Mouse (Mus musculus): ENCODE results near the gene Birc3. TPM values are rescaled to one million over a fixed set of nuclear protein-coding genes. Genes with fewer than 3 reads are reported as not detected.

Birc3 gene
- 6.5 and 9.2 TPM in 2 replicates for polyA plus RNA-seq (2012; rRNA removed)

DNA sequence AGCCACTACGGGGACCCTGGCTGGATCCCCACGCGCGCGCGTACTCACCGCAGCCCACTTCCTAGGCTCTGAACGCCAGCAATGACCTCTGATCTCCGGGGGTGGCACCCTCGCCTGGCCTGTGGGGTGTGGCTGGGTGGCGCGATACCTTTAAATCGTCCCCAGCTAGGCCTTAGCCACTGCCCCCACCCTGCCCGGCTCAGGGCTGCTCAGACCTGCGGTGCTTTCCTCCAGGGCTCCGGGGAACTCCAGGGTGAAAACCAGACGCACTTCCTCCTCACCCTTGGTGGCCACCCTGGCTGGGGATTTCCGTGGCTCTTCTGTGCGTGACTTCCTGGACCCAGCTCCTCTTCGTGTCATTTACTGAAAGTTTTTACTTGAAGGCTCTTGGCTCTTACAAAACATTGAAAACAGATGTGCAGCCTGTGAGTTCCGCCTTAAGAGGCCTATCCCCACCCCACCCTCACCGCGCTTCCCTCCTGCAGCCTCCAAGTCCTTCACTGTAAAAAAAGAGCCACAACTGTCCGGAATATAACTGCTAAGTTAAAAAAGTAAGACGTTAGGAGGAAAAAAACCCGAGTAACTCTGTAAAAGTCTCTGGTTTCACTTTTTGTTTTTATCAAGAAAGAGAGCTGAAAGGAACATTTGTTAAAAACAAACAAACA, at the start of gene Birc3:
Gene Birc3, minus strand, starts transcription at position 412 of the 665 bp plus-strand sequence.
- 1% methylated on average over 26 of the region's 26 CpGs for WGBS
- Histone ChIP-seq H3K27me3 (replicated peaks; ENCODE audit: control insufficient read depth, insufficient read depth, low read length) (no peaks in the 10 kb centered on the region), H3K27ac (ENCODE audit: insufficient read depth, low read depth, low read length) (peak within 1 kb of the TSS; percentile 91), H3K4me1 (ENCODE audit: control insufficient read depth, insufficient read depth, low read length) (no peaks in the 10 kb centered on the region; the same call in 1 of the 2 replicates), H3K4me3 (ENCODE audit: insufficient read depth, low read depth, low read length) (peak within 1 kb of the TSS; percentile 87), H3K36me3 (ENCODE audit: control insufficient read depth, insufficient read depth, low read length) (no peaks in the 10 kb centered on the region)
- TF ChIP-seq CTCF (conservative IDR thresholded peaks at IDR 0.05; ENCODE audit: insufficient read depth, insufficient read length, low read depth, low read length) = no peak
- no peak for TF ChIP-seq POLR2A (IDR thresholded peaks at IDR 0.05; ENCODE audit: low read depth, low read length)
- DNase-seq = peak; percentile 86

DNA sequence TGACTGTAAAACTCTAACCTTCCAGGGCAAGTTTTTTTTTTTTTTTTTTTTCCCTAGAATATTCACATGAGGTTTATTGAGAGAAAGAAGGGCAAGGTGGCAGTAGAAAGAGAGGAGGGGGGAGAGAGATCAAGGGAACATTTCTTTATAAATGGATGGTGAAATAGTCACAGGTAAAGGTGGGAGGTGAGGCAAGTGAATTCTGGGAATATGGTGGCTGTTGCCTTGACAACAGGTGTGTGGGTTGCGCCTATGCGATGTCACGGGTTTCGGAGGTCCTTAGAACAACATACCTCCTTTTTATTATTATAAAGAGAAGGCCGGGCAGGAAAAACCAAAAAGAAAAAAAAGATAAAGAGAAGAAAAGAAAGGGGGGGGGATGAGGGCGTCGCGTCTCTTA, 41.9 kb upstream of the Birc3 start:
- H3K27ac ChIP-seq (ENCODE audit: insufficient read depth, low read depth, low read length) = no peak overlapping the region
- H3K36me3 ChIP-seq (ENCODE audit: control insufficient read depth, insufficient read depth, low read length) = no peaks in the 10 kb centered on the region
- H3K4me1 ChIP-seq (ENCODE audit: control insufficient read depth, insufficient read depth, low read length) = no peaks in the 10 kb centered on the region
- TF ChIP-seq POLR2A (IDR thresholded peaks at IDR 0.05; ENCODE audit: low read depth, low read length) (no peak), CTCF (conservative IDR thresholded peaks at IDR 0.05; ENCODE audit: insufficient read depth, insufficient read length, low read depth, low read length) (no peak)
- H3K4me3 ChIP-seq (ENCODE audit: insufficient read depth, low read depth, low read length) = no peak overlapping the region
- H3K27me3 ChIP-seq (replicated peaks; ENCODE audit: control insufficient read depth, insufficient read depth, low read length) = no peaks in the 10 kb centered on the region
- no peak for DNase-seq
- 57% methylated on average over 8 of the region's 8 CpGs for WGBS

DNA sequence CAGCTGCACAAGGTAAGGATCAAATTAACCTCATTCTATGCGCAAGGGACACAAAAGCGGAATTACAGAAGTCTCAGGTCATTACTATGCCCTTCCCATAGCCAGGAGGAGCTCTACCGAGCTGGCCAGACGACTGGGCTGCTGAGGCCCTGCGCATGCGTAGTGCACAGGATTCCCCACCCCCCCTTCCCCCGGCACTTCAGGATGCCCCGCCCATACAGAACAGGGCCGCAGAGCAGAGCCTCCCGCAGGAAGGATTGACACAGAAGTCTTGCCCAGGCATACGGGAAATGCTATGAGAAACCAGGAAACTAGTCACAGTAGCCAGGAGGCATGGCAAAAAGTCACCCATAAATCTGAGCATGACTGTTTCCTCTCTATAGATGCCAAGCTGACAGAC, 41.5 kb upstream of the Birc3 start:
- DNase-seq = peak; percentile 81
- Histone ChIP-seq H3K27me3 (replicated peaks; ENCODE audit: control insufficient read depth, insufficient read depth, low read length) (no peaks in the 10 kb centered on the region), H3K4me3 (ENCODE audit: insufficient read depth, low read depth, low read length) (no peak overlapping the region), H3K27ac (ENCODE audit: insufficient read depth, low read depth, low read length) (no peak overlapping the region), H3K36me3 (ENCODE audit: control insufficient read depth, insufficient read depth, low read length) (no peaks in the 10 kb centered on the region), H3K4me1 (ENCODE audit: control insufficient read depth, insufficient read depth, low read length) (no peaks in the 10 kb centered on the region)
- TF ChIP-seq POLR2A (IDR thresholded peaks at IDR 0.05; ENCODE audit: low read depth, low read length) (no peak), CTCF (conservative IDR thresholded peaks at IDR 0.05; ENCODE audit: insufficient read depth, insufficient read length, low read depth, low read length) (peak; percentile 30; the same call in 1 of the 2 replicates)
- WGBS = 3% methylated on average over 11 of the region's 11 CpGs

DNA sequence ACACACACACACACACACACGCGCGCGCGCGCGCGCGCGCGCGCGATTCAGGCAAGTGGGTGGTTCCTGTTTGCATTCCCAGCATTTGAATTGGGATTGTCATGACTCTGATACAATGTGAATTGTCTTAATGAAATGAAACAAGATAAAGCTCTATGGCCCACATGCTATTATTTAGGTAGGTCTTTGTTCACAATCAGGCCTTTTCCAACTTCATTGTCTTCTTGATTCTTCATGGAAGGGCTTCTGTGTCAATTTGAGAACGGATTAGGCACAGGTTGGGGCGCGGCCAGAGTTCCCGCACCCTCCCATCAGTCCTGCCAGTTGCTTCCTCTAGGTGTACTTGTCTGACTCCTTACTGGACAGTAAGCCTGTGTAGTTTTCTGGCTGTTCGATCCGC, 41.0 kb upstream of the Birc3 start:
- WGBS = 65% methylated on average over 19 of the region's 19 CpGs
- H3K27ac ChIP-seq (ENCODE audit: insufficient read depth, low read depth, low read length) = no peak overlapping the region
- H3K36me3 ChIP-seq (ENCODE audit: control insufficient read depth, insufficient read depth, low read length) = no peaks in the 10 kb centered on the region
- no peak for DNase-seq
- TF ChIP-seq CTCF (conservative IDR thresholded peaks at IDR 0.05; ENCODE audit: insufficient read depth, insufficient read length, low read depth, low read length) (no peak), POLR2A (IDR thresholded peaks at IDR 0.05; ENCODE audit: low read depth, low read length) (no peak)
- H3K4me3 ChIP-seq (ENCODE audit: insufficient read depth, low read depth, low read length) = no peak overlapping the region
- H3K27me3 ChIP-seq (replicated peaks; ENCODE audit: control insufficient read depth, insufficient read depth, low read length) = no peaks in the 10 kb centered on the region
- H3K4me1 ChIP-seq (ENCODE audit: control insufficient read depth, insufficient read depth, low read length) = no peaks in the 10 kb centered on the region

DNA sequence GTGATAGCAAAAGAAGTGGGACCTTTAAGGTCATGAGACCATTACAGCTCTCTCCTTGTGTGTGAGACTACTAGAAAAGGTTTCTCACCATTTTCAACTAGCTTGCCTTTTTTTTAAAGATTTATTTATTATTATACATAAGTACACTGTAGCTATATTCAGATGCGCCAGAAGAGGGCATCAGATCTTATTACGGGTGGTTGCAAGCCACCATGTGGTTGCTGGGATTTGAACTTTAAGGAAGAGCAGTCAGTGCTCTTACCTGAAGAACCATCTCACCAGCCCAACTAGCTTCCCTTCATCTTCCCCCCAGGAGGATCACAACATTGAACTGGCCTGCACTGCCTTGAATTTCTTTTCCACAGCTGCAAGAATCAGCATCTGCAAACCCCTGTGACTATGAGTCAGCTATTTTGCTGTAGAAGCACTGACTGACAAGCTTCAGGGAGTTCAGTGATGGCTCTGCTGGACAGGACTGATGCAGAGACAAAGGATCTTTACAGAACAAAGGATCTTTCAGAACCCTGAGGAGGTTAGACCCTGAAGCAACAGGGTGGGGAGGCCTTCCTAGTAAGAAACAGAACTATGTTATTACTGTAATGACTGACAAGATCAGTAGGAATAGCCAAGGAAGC, 34.5 kb upstream of the Birc3 start:
- no peak overlapping the region for H3K4me3 ChIP-seq (ENCODE audit: insufficient read depth, low read depth, low read length)
- H3K36me3 ChIP-seq (ENCODE audit: control insufficient read depth, insufficient read depth, low read length) = no peaks in the 10 kb centered on the region
- TF ChIP-seq CTCF (conservative IDR thresholded peaks at IDR 0.05; ENCODE audit: insufficient read depth, insufficient read length, low read depth, low read length) = no peak
- no peak for TF ChIP-seq POLR2A (IDR thresholded peaks at IDR 0.05; ENCODE audit: low read depth, low read length)
- H3K27me3 ChIP-seq (replicated peaks; ENCODE audit: control insufficient read depth, insufficient read depth, low read length) = no peaks in the 10 kb centered on the region
- 91% methylated on average over 2 of the region's 2 CpGs for WGBS
- H3K27ac ChIP-seq (ENCODE audit: insufficient read depth, low read depth, low read length) = no peak overlapping the region
- no peaks in the 10 kb centered on the region for H3K4me1 ChIP-seq (ENCODE audit: control insufficient read depth, insufficient read depth, low read length)
- no peak for DNase-seq

DNA sequence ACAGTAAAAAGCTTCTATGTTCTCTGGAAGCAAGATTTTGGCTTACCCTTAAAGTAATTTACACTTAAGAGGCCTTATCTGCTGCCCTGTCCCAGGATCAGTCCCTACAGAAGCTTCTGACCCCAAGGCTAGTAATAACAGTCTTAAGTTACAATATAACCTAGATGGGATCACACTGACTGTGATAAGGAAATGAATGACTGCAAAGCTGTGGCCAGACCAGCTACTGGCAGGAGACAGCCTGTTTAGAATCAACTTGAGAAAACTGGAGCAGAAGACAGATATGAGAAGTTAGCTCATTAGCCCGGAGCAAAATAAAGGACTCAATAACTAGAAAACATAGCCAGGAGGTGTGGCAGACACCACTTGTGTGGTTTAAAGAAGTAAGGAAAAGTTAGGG, 33.6 kb upstream of the Birc3 start:
- peak; percentile 45 for DNase-seq
- Histone ChIP-seq H3K27ac (ENCODE audit: insufficient read depth, low read depth, low read length) (no peak overlapping the region), H3K4me3 (ENCODE audit: insufficient read depth, low read depth, low read length) (no peak overlapping the region), H3K36me3 (ENCODE audit: control insufficient read depth, insufficient read depth, low read length) (no peaks in the 10 kb centered on the region), H3K4me1 (ENCODE audit: control insufficient read depth, insufficient read depth, low read length) (no peaks in the 10 kb centered on the region), H3K27me3 (replicated peaks; ENCODE audit: control insufficient read depth, insufficient read depth, low read length) (no peaks in the 10 kb centered on the region)
- TF ChIP-seq POLR2A (IDR thresholded peaks at IDR 0.05; ENCODE audit: low read depth, low read length) (no peak), CTCF (conservative IDR thresholded peaks at IDR 0.05; ENCODE audit: insufficient read depth, insufficient read length, low read depth, low read length) (no peak)
- 61% methylated on average over 1 of the region's 1 CpGs for WGBS

DNA sequence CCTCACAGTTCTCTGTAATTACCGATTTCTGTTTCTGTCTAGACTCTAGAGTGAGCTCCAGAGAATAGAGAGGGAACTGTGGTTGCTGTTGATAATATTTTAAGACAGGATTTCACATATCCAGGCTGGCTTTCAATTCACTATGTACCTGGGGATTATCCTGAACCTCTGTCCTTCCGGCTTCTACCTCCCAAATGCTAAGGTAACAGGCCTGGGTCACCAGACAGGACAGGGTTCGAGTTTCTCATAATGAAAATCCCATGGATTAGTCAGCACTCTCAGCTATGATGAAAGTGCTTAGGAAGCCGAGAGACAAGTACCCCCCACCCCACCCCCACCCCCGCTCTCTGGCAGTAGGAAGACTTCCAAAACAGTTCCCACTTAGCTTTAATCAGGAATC, 30.8 kb upstream of the Birc3 start:
- Histone ChIP-seq H3K4me1 (ENCODE audit: control insufficient read depth, insufficient read depth, low read length) (no peaks in the 10 kb centered on the region), H3K4me3 (ENCODE audit: insufficient read depth, low read depth, low read length) (no peak overlapping the region), H3K27me3 (replicated peaks; ENCODE audit: control insufficient read depth, insufficient read depth, low read length) (no peaks in the 10 kb centered on the region), H3K36me3 (ENCODE audit: control insufficient read depth, insufficient read depth, low read length) (no peaks in the 10 kb centered on the region), H3K27ac (ENCODE audit: insufficient read depth, low read depth, low read length) (no peak overlapping the region)
- TF ChIP-seq CTCF (conservative IDR thresholded peaks at IDR 0.05; ENCODE audit: insufficient read depth, insufficient read length, low read depth, low read length) (no peak), POLR2A (IDR thresholded peaks at IDR 0.05; ENCODE audit: low read depth, low read length) (no peak)
- no peak for DNase-seq
- 75% methylated on average over 5 of the region's 5 CpGs for WGBS
